Mouse (Mus musculus) hindbrain, embryonic 14.5 days (tissue): Measurements from ENCODE around the gene Dynll1. TPM values are rescaled to one million over a fixed set of nuclear protein-coding genes. Genes with fewer than 3 reads are reported as not detected.

Experiments used
- ATAC-seq: fragments of 200-750 bp; cut with Nextera tagmentation; 2 replicates; pipeline ENCODE4 v1.8.0; 2017; ENCODE audit warnings: moderate number of reproducible peaks, mild to moderate bottlenecking, moderate TSS enrichment, moderate library complexity; ENCODE audit not compliant: low FRiP score
- DNase-seq: peaks from one replicate; pipeline ENCODE4 v3.0.0-alpha.2; 2015; ENCODE audit warnings: low spot score
- H3K27ac ChIP-seq: fragments of 300-500 bp; sonication (generic); 2 replicates; pipeline ENCODE4 v1.5.1; 2014; ENCODE audit warnings: mild to moderate bottlenecking, moderate library complexity
- H3K27me3 ChIP-seq: fragments of 300-500 bp; sonication (generic); 2 replicates; pipeline ENCODE4 v1.6.1; 2014; ENCODE audit warnings: mild to moderate bottlenecking, low read length, mixed read lengths; ENCODE audit not compliant: control insufficient read depth, insufficient read depth
- H3K36me3 ChIP-seq: fragments of 300-500 bp; sonication (generic); replicated peaks from 2 replicates; pipeline ENCODE4 v1.6.1; 2014; ENCODE audit not compliant: control insufficient read depth, insufficient read depth
- H3K4me1 ChIP-seq: fragments of 300-500 bp; sonication (generic); replicated peaks from 2 replicates; pipeline ENCODE4 v1.6.1; 2014; ENCODE audit warnings: antibody characterized with exemption, low read length, mixed read lengths; ENCODE audit not compliant: control insufficient read depth, insufficient read depth
- H3K4me2 ChIP-seq: fragments of 300-500 bp; sonication (generic); replicated peaks from 2 replicates; pipeline ENCODE4 v1.6.1; 2014; ENCODE audit warnings: mild to moderate bottlenecking, moderate library complexity
- H3K4me3 ChIP-seq: fragments of 300-500 bp; sonication (generic); replicated peaks from 2 replicates; pipeline ENCODE4 v1.5.1; 2014; ENCODE audit warnings: mild to moderate bottlenecking, low read length
- H3K9ac ChIP-seq: fragments of 300-500 bp; sonication (generic); 2 replicates; pipeline ENCODE4 v1.6.1; 2014
- H3K9me3 ChIP-seq: fragments of 300-500 bp; sonication (generic); 2 replicates; pipeline ENCODE4 v1.6.1; 2016; ENCODE audit warnings: low read length; ENCODE audit not compliant: control insufficient read depth
- WGBS: fragments of 180-500 bp; shearing (Covaris S2); extraction: QIAGEN DNeasy Blood & Tissue Kit; methylation state at CpG from one replicate; pipeline ENCODE4 v1.1.7; 2014; 5-methylcytosine and 5-hydroxymethylcytosine counted together
- polyA plus RNA-seq: library from polyadenylated mRNA; unstranded; fragments of >200 nt; fragmentation: Nextera tagmentation; extraction: Ambion mirVana; gene quantifications from 2 replicates; pipeline ENCODE4 v1.2.1, GENCODE M21; 2014

Gene Dynll1
- polyA plus RNA-seq, 1 experiment from 2014 or later = 1,269 TPM

DNA sequence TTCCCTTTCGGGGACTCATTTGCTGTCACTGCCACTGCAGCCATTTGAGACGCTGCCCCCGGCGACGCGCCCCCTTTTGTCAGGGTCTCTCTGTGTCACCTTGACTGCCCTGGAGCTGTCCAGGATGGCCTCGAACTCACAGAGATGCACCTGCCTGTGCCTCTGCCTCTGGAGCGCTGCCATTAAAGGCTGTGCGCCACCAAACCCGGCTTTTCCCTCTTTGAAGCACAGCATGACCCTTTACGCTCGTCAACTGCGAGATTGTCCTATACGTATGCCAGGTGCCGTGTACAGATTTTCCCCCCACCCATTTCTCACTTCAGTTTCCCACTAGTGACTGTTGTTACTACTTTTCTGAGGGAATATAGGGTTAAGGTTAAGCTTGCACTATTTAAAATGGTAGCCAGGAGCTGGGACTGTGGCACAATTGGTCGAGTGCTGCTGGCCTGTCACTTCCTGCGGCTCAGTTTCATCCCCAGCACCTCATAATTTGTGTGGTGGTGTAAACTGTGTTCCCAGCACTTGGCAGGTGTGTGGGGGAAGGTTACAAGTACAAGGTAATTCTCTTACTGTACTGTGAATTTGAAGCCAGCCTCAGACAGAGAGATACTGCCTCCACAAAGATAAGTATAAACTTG is 20.6 kb downstream of the Dynll1 start:
- 0 out of 2 replicates have a peak overlapping the region, but pooled peaks have one; percentile 40 for H3K27ac ChIP-seq
- H3K36me3 ChIP-seq = peaks cover 21% of the 10 kb centered on the region
- ATAC-seq (0 out of 2 replicates have a peak, but pooled peaks have one; percentile 21), DNase-seq (no peak)
- WGBS = 11% methylated on average over 17 of the region's 17 CpGs
- no peaks in the 10 kb centered on the region for H3K27me3 ChIP-seq
- no peaks in the 10 kb centered on the region for H3K9me3 ChIP-seq
- peak overlapping the region; percentile 75 for H3K9ac ChIP-seq
- peak overlapping the region; percentile 89 for H3K4me2 ChIP-seq
- peak overlapping the region; percentile 73 for H3K4me3 ChIP-seq
- H3K4me1 ChIP-seq = peaks cover 6% of the 10 kb centered on the region

DNA sequence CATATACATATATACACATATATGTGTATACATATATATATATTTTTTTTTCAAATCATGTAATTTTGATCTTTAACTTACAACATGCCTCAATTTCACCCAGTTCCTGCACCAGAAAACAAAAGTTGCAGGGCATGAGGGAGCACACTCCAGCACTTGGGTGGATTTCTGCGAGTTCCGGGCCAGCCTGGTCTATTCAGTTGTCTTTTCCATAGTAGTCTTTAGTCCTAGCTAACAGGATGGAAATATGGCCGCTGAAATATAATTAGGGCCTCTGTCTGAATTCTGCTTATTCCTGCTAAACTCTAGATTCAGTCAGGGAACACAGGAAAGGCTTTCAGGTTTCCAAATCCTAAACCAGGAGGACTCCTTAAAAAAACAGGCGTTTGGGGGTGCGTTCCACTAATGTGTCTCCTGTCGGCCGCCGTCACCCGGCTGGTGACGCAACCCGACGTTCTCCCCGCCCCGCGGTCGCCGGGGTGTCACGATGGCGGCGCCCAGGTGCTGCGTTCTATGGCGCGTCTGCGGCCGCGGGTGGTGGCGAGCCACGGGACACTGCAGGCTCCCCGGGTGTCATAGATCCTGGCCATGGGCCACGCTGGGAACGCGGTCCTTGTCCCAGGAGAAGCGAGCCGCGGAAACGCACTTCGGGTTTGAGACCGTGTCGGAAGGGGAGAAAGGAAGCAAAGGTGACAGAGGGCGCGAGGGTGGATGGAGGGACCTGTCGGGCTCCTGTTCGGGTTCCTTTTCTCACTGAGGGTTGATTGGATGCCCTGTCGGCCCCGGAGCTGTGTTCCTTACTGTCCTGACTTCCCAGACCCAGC is 21.4 kb downstream of the Dynll1 start, which contains the start of gene Coq5:
Gene Coq5, plus strand, starts transcription at position 441 of the 824 bp plus-strand sequence.
- H3K9ac ChIP-seq = peak within 1 kb of the TSS; percentile 75
- peak within 1 kb of the TSS; percentile 73 for H3K4me3 ChIP-seq
- 0 out of 2 replicates have a peak within 1 kb of the TSS, but pooled peaks have one; percentile 40 for H3K27ac ChIP-seq
- WGBS = 4% methylated on average over 45 of the region's 45 CpGs
- DNase-seq (peak; percentile 87), ATAC-seq (peak; percentile 76; the same call in 1 of the 2 replicates)
- H3K27me3 ChIP-seq = no peaks in the 10 kb centered on the region
- peaks cover 6% of the 10 kb centered on the region for H3K4me1 ChIP-seq
- H3K4me2 ChIP-seq = peak within 1 kb of the TSS; percentile 89
- peaks cover 15% of the 10 kb centered on the region for H3K36me3 ChIP-seq
- H3K9me3 ChIP-seq = no peaks in the 10 kb centered on the region

DNA sequence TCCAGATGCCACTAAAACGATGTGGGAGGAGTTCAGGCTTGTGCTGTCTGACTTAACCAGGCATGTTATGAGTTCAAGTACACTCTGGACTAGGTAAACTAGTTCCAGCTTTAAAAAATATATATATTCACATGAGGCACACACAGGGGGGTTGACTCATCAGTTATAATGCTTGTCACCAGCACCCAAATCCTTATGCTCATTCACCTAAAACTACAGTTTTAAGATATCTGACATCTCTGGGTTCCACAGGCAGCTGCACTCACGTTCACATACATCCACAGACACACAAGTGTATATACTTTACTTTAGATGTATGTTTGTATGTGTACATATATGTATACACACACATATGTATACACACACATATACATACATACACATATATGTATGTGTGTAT is 22.0 kb downstream of the Dynll1 start:
- H3K9me3 ChIP-seq = no peaks in the 10 kb centered on the region
- peaks cover 6% of the 10 kb centered on the region for H3K4me1 ChIP-seq
- H3K27me3 ChIP-seq = no peaks in the 10 kb centered on the region
- no peak for DNase-seq
- no peak overlapping the region for H3K9ac ChIP-seq
- no peak for ATAC-seq
- peaks cover 9% of the 10 kb centered on the region for H3K36me3 ChIP-seq
- WGBS = 59% methylated on average over 2 of the region's 2 CpGs
- H3K4me3 ChIP-seq = no peak overlapping the region
- no peak overlapping the region for H3K27ac ChIP-seq
- H3K4me2 ChIP-seq = no peak overlapping the region

DNA sequence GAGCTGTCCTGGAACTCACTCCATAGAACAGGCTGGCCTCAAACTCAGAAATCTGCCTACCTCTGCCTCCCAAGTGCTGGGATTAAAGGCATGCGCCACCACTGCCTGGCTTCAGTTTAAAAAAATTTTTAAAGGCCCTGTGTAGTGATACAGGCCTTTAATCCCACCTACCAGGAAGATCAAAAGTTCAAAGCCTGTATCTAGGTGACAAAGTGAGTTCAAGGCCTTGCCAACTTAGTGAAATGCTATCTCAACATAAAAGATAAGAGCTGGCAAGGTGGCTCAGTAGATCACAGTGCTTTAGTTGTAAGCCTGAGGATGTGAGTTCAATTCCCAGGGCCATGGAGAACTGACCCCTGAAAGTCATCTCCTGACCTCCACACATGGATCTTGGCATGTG is 22.7 kb downstream of the Dynll1 start:
- Histone ChIP-seq H3K9me3 (no peaks in the 10 kb centered on the region), H3K27ac (no peak overlapping the region), H3K4me2 (no peak overlapping the region), H3K4me3 (no peak overlapping the region), H3K4me1 (peaks cover 10% of the 10 kb centered on the region), H3K27me3 (no peaks in the 10 kb centered on the region), H3K9ac (no peak overlapping the region), H3K36me3 (0 out of 2 replicates have a peak, but pooled peaks cover 1% of the 10 kb centered on the region)
- WGBS = 73% methylated on average over 1 of the region's 1 CpGs
- DNase-seq = no peak
- no peak for ATAC-seq

GRCm38 (mm10) chr5:115275998-115276397 is 24.8 kb downstream of the Dynll1 start:
- peaks cover 14% of the 10 kb centered on the region for H3K4me1 ChIP-seq
- H3K9ac ChIP-seq = no peak overlapping the region
- H3K9me3 ChIP-seq = no peaks in the 10 kb centered on the region
- no peak overlapping the region for H3K4me2 ChIP-seq
- no peaks in the 10 kb centered on the region for H3K27me3 ChIP-seq
- 33% methylated on average over 14 of the region's 14 CpGs for WGBS
- H3K27ac ChIP-seq = no peak overlapping the region
- DNase-seq (peak; percentile 39), ATAC-seq (no peak)
- no peaks in the 10 kb centered on the region; the same call in 1 of the 2 replicates for H3K36me3 ChIP-seq
- H3K4me3 ChIP-seq = no peak overlapping the region

GRCm38 (mm10) chr5:115274771-115275170 is 26.0 kb downstream of the Dynll1 start:
- peaks cover 4% of the 10 kb centered on the region; the same call in 1 of the 2 replicates for H3K36me3 ChIP-seq
- no peak overlapping the region for H3K27ac ChIP-seq
- WGBS = 93% methylated on average over 1 of the region's 1 CpGs
- H3K4me2 ChIP-seq = no peak overlapping the region
- H3K9ac ChIP-seq = no peak overlapping the region
- H3K4me1 ChIP-seq = peaks cover 21% of the 10 kb centered on the region
- no peak overlapping the region for H3K4me3 ChIP-seq
- ATAC-seq (no peak), DNase-seq (no peak)
- H3K27me3 ChIP-seq = no peaks in the 10 kb centered on the region
- H3K9me3 ChIP-seq = no peaks in the 10 kb centered on the region

- no peaks in the 10 kb centered on the region for H3K9me3 ChIP-seq
- H3K27ac ChIP-seq = no peak overlapping the region
- peaks cover 5% of the 10 kb centered on the region; the same call in 1 of the 2 replicates for H3K36me3 ChIP-seq
- no peak overlapping the region for H3K4me3 ChIP-seq
- H3K27me3 ChIP-seq = no peaks in the 10 kb centered on the region
- DNase-seq = no peak
- ATAC-seq = no peak
- H3K9ac ChIP-seq = no peak overlapping the region
- H3K4me1 ChIP-seq = peaks cover 24% of the 10 kb centered on the region
- no peak overlapping the region for H3K4me2 ChIP-seq
- 72% methylated on average over 1 of the region's 1 CpGs for WGBS
These were observed 26.4 kb downstream of the Dynll1 start for GRCm38 (mm10) chr5:115274353-115274752.

DNA sequence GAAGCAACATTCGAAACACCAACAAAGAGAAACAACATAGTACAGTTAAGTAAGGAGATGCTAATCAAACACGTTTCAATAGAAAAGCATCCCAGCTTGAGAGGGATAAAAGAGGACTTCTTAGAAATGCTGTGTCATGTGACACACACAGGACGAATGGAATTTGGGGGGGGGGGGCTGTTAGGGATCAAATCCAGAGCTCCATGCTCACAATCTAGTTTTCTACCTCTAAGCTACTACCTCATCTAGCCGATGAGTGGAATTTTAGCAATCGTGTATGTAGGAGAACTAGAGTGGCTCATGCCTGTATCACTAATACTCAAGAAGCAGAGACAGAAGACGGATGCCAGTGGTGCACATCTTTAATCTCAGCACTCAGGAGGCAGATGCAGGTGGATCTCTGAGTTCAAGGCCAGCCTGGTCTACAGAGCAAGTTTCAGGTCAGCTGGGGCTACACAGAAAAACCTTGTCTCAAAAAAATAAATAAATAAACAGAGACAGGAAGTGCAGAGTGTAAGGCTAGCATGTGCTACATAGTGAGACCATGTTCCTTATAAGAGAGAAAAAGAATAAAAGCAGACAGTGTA is 27.2 kb downstream of the Dynll1 start:
- Histone ChIP-seq H3K36me3 (peaks cover 12% of the 10 kb centered on the region), H3K9ac (peak overlapping the region; percentile 96), H3K27ac (peak overlapping the region; percentile 87), H3K4me2 (peak overlapping the region; percentile 60; the same call in 1 of the 2 replicates), H3K4me3 (peak overlapping the region; percentile 90; the same call in 1 of the 2 replicates), H3K9me3 (no peaks in the 10 kb centered on the region), H3K4me1 (peaks cover 24% of the 10 kb centered on the region), H3K27me3 (no peaks in the 10 kb centered on the region)
- ATAC-seq (no peak), DNase-seq (no peak)
- WGBS = 74% methylated on average over 6 of the region's 6 CpGs
